Mouse (Mus musculus): ENCODE measurements around the gene Mbd6.

Gene Mbd6

GRCm38 (mm10) chr10:127287936-127288293, 903 bp downstream of the Mbd6 start:
- no peak for DNase-seq

- DNase-seq = no peak
These were observed 1.4 kb downstream of the Mbd6 start for GRCm38 (mm10) chr10:127287271-127287935.

GRCm38 (mm10) chr10:127286730-127287129, 2.1 kb downstream of the Mbd6 start:
- no peak for DNase-seq

- DNase-seq = no peak
These were observed 2.6 kb downstream of the Mbd6 start for GRCm38 (mm10) chr10:127286194-127286593.

- DNase-seq = no peak
These were observed 3.2 kb downstream of the Mbd6 start for GRCm38 (mm10) chr10:127285644-127286043.

GRCm38 (mm10) chr10:127284724-127285500, 3.9 kb downstream of the Mbd6 start:
- DNase-seq = no peak

- no peak for DNase-seq
These were observed 4.7 kb downstream of the Mbd6 start for GRCm38 (mm10) chr10:127284105-127284622.

- DNase-seq = peak in 1 of 2 experiments; percentile 46
These were observed 6.1 kb downstream of the Mbd6 start for GRCm38 (mm10) chr10:127282620-127283215.

GRCm38 (mm10) chr10:127281316-127281715, 7.5 kb downstream of the Mbd6 start:
- peak; percentile 29 to 53 for DNase-seq

- DNase-seq = no peak
These were observed 9.1 kb downstream of the Mbd6 start for GRCm38 (mm10) chr10:127279730-127280129.

GRCm38 (mm10) chr10:127274261-127275022, 14.4 kb downstream of the Mbd6 start:
- no peak for DNase-seq

GRCm38 (mm10) chr10:127272371-127272770, 16.4 kb downstream of the Mbd6 start:
- DNase-seq = no peak

- no peak for DNase-seq
These were observed 18.9 kb downstream of the Mbd6 start for GRCm38 (mm10) chr10:127269884-127270283.

GRCm38 (mm10) chr10:127269036-127269435, 19.8 kb downstream of the Mbd6 start:
- no peak for DNase-seq

- no peak for DNase-seq
These were observed 20.4 kb downstream of the Mbd6 start for GRCm38 (mm10) chr10:127268401-127268800.

GRCm38 (mm10) chr10:127267318-127267717, 21.5 kb downstream of the Mbd6 start:
- DNase-seq = peak; percentile 34 to 38

- peak; percentile 96 to 98 for DNase-seq
These were observed 22.4 kb downstream of the Mbd6 start, which contains the start of gene Dctn2 for GRCm38 (mm10) chr10:127266112-127267091. TSS of gene Dctn2 (plus strand) at chr10:127266368.

- peak; percentile 23 to 34 for DNase-seq
These were observed 23.1 kb downstream of the Mbd6 start for GRCm38 (mm10) chr10:127265727-127266111.

GRCm38 (mm10) chr10:127264971-127265370, 23.8 kb downstream of the Mbd6 start:
- DNase-seq = no peak

- no peak for DNase-seq
These were observed 24.5 kb downstream of the Mbd6 start for GRCm38 (mm10) chr10:127264336-127264735.

GRCm38 (mm10) chr10:127263631-127264030, 25.2 kb downstream of the Mbd6 start:
- no peak for DNase-seq

Data from kidney, postnatal 36 days (tissue).